Mouse (Mus musculus): ENCODE data around the gene Obox6.

Obox6 gene

GRCm38 (mm10) chr7:15839578-15839977 is at the start of gene Obox6:
TSS of gene Obox6 (minus strand) at chr7:15839678.
- no peak for DNase-seq (ENCODE audit: low read depth, low spot score)

GRCm38 (mm10) chr7:15884127-15884526 is 44.6 kb upstream of the Obox6 start:
- no peak for DNase-seq (ENCODE audit: low read depth, low spot score)

- DNase-seq (ENCODE audit: low read depth, low spot score) = no peak
Measured at GRCm38 (mm10) chr7:15882317-15882716, 42.8 kb upstream of the Obox6 start, which contains the start of gene Crxos. TSS of gene Crxos (plus strand) at chr7:15882617.

- no peak for DNase-seq (ENCODE audit: low read depth, low spot score)
Measured at GRCm38 (mm10) chr7:15881831-15882230, 42.4 kb upstream of the Obox6 start.

GRCm38 (mm10) chr7:15881388-15881787 is 41.9 kb upstream of the Obox6 start:
- no peak for DNase-seq (ENCODE audit: low read depth, low spot score)

- no peak for DNase-seq (ENCODE audit: low read depth, low spot score)
Measured at GRCm38 (mm10) chr7:15879756-15880155, 40.3 kb upstream of the Obox6 start, which contains the start of gene Crx. TSS of gene Crx (minus strand) at chr7:15879968.

- DNase-seq (ENCODE audit: low read depth, low spot score) = no peak
Measured at GRCm38 (mm10) chr7:15864104-15864503, 24.6 kb upstream of the Obox6 start.

- no peak for DNase-seq (ENCODE audit: low read depth, low spot score)
Measured at GRCm38 (mm10) chr7:15859657-15860056, 20.2 kb upstream of the Obox6 start.
